Mouse (Mus musculus) right cerebral cortex, postnatal 4 days (tissue): ENCODE results near the gene Dnah9.

Source experiments
- DNase-seq: peaks from one replicate; pipeline ENCODE4 v3.0.0-alpha.2; 2022

The Dnah9 gene

GRCm38 (mm10) chr11:66167801-66168651, at the start of gene Dnah9:
Dnah9 (minus strand) TSS chr11:66168551.
- DNase-seq, result peak; percentile 84

- DNase-seq, result peak; percentile 17
These were observed 20.4 kb upstream of the Dnah9 start for GRCm38 (mm10) chr11:66188627-66189287.

- no peak for DNase-seq
These were observed 19.8 kb upstream of the Dnah9 start for GRCm38 (mm10) chr11:66188146-66188545.

GRCm38 (mm10) chr11:66177781-66178180, 9.4 kb upstream of the Dnah9 start:
- no peak for DNase-seq

GRCm38 (mm10) chr11:66164022-66164421, 4.3 kb downstream of the Dnah9 start:
- no peak for DNase-seq

- DNase-seq, result no peak
These were observed 27.6 kb downstream of the Dnah9 start for GRCm38 (mm10) chr11:66140631-66141252.

- no peak for DNase-seq
These were observed 33.5 kb downstream of the Dnah9 start for GRCm38 (mm10) chr11:66134826-66135225.

GRCm38 (mm10) chr11:66126150-66126549, 42.2 kb downstream of the Dnah9 start:
- DNase-seq, result no peak

- DNase-seq, result no peak
These were observed 43.9 kb downstream of the Dnah9 start for GRCm38 (mm10) chr11:66124496-66124895.

GRCm38 (mm10) chr11:66122017-66122416, 46.3 kb downstream of the Dnah9 start:
- peak; percentile 81 for DNase-seq

GRCm38 (mm10) chr11:66083663-66084254, 84.6 kb downstream of the Dnah9 start:
- DNase-seq, result no peak

GRCm38 (mm10) chr11:66072921-66073320, 95.4 kb downstream of the Dnah9 start:
- no peak for DNase-seq

GRCm38 (mm10) chr11:66058956-66059355, 109.4 kb downstream of the Dnah9 start:
- DNase-seq, result no peak

GRCm38 (mm10) chr11:66051294-66051693, 117.1 kb downstream of the Dnah9 start:
- DNase-seq, result no peak

- no peak for DNase-seq
These were observed 119.2 kb downstream of the Dnah9 start for GRCm38 (mm10) chr11:66049146-66049545.

GRCm38 (mm10) chr11:66046594-66047193, 121.7 kb downstream of the Dnah9 start:
- DNase-seq, result peak; percentile 8

GRCm38 (mm10) chr11:66043635-66044034, 124.7 kb downstream of the Dnah9 start:
- DNase-seq, result no peak

- DNase-seq, result no peak
These were observed 125.8 kb downstream of the Dnah9 start for GRCm38 (mm10) chr11:66042531-66042930.

GRCm38 (mm10) chr11:66025728-66026127, 142.6 kb downstream of the Dnah9 start:
- DNase-seq, result no peak

GRCm38 (mm10) chr11:65975871-65976270, 192.5 kb downstream of the Dnah9 start:
- no peak for DNase-seq

- no peak for DNase-seq
These were observed 237.6 kb downstream of the Dnah9 start for GRCm38 (mm10) chr11:65930796-65931195.

GRCm38 (mm10) chr11:65930359-65930758, 238.0 kb downstream of the Dnah9 start:
- DNase-seq, result peak; percentile 48

GRCm38 (mm10) chr11:65927962-65928361, 240.4 kb downstream of the Dnah9 start:
- DNase-seq, result no peak
